Mouse (Mus musculus) CH12.LX (cell line): Measurements from ENCODE around the gene Asap3.

Experiments
- CHD2 ChIP-seq: IDR thresholded peaks from 2 replicates; pipeline ENCODE4 v1.6.1; 2011; ENCODE audit warnings: low read length, improper control_type of control experiment
- CTCF ChIP-seq, 2 experiments: IDR thresholded peaks in 1 of 2; conservative IDR thresholded peaks in 1 of 2; 2 replicates each; pipeline ENCODE4 v1.5.1; 2011 to 2012; ENCODE audit warnings: low read depth in 2 of 2, low read length in 2 of 2, improper control_type of control experiment in 1 of 2, inconsistent platforms in 1 of 2, mild to moderate bottlenecking in 1 of 2, moderate library complexity in 1 of 2
- E2F4 ChIP-seq: IDR thresholded peaks from 2 replicates; pipeline ENCODE4 v1.6.1; 2011; ENCODE audit warnings: low read depth, low read length, improper control_type of control experiment; ENCODE audit not compliant: insufficient replicate concordance
- ELF1 ChIP-seq: IDR thresholded peaks from 2 replicates; pipeline ENCODE4 v1.6.1; 2014; ENCODE audit warnings: low read depth, mild to moderate bottlenecking, inconsistent platforms, low read length, improper control_type of control experiment
- EP300 ChIP-seq: IDR thresholded peaks from 2 replicates; pipeline ENCODE4 v1.6.1; 2011; ENCODE audit warnings: low read length, improper control_type of control experiment
- GABPA ChIP-seq: IDR thresholded peaks from 2 replicates; pipeline ENCODE4 v1.6.1; 2012; ENCODE audit warnings: low read depth, low read length, improper control_type of control experiment, inconsistent platforms; ENCODE audit not compliant: insufficient replicate concordance
- MAFK ChIP-seq: IDR thresholded peaks from 2 replicates; pipeline ENCODE4 v1.6.1; 2011; ENCODE audit warnings: low read length, improper control_type of control experiment; ENCODE audit not compliant: insufficient replicate concordance
- POLR2A ChIP-seq: IDR thresholded peaks from 2 replicates; pipeline ENCODE4 v1.6.1; 2011; ENCODE audit warnings: low read depth, mild to moderate bottlenecking, improper control_type of control experiment, low read length
- RCOR1 ChIP-seq: conservative IDR thresholded peaks from 2 replicates; pipeline ENCODE4 v1.6.1; 2012; ENCODE audit warnings: low read depth, mild to moderate bottlenecking, inconsistent platforms, low read length, improper control_type of control experiment
- SMC3 ChIP-seq: IDR thresholded peaks from 2 replicates; pipeline ENCODE4 v1.6.1; 2011; ENCODE audit warnings: low read depth, low read length, improper control_type of control experiment
- TCF12 ChIP-seq: IDR thresholded peaks from 2 replicates; pipeline ENCODE4 v1.6.1; 2014; ENCODE audit warnings: low read depth, mild to moderate bottlenecking, inconsistent platforms, low read length, improper control_type of control experiment
- UBTF ChIP-seq: IDR thresholded peaks from 2 replicates; pipeline ENCODE4 v1.6.1; 2012; ENCODE audit warnings: low read depth, mild to moderate bottlenecking, inconsistent platforms, low read length, improper control_type of control experiment, moderate library complexity
- USF2 ChIP-seq: conservative IDR thresholded peaks from 2 replicates; pipeline ENCODE4 v1.6.1; 2011; ENCODE audit warnings: low read depth, low read length, improper control_type of control experiment
- ZMIZ1 ChIP-seq: IDR thresholded peaks from 2 replicates; pipeline ENCODE4 v1.6.1; 2012; ENCODE audit warnings: low read depth, mild to moderate bottlenecking, inconsistent platforms, low read length, improper control_type of control experiment

DNA sequence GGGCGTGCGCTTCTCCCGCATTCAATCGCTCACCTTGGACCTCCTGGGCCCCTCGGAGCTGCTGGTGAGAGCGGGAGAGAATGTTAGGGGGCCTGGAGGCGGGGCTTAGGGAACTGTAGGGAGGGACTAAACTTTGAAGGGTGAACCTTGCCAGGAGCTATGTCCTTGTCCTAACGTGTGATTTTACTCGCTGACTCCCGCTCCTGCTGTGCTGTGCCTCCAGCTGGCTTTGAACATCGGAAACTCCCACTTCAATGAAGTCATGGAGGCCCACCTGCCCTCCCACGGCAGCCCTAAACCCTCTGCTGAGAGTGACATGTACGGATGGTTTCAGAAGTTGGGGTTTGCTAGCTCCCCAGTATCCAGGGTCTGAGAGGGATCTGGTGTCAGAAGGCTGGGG lies 32.5 kb downstream of the Asap3 start:
- TF ChIP-seq ELF1, result no peak
- no peak for TF ChIP-seq MAFK
- TF ChIP-seq TCF12, result no peak
- TF ChIP-seq CTCF (conservative IDR thresholded peaks at IDR 0.05 in 1 of 2, IDR thresholded peaks at IDR 0.05 in 1 of 2; ENCODE audit: low read depth in 2 of 2, low read length in 2 of 2), result no peak
- no peak for TF ChIP-seq SMC3
- no peak for TF ChIP-seq CHD2
- TF ChIP-seq POLR2A, result no peak
- TF ChIP-seq GABPA, result no peak
- TF ChIP-seq ZMIZ1, result no peak
- no peak for TF ChIP-seq EP300
- no peak for TF ChIP-seq USF2
- TF ChIP-seq E2F4, result no peak
- TF ChIP-seq UBTF, result no peak
- no peak for TF ChIP-seq RCOR1
